Mouse (Mus musculus): ENCODE data around the gene Immp1l.
A peak's percentile ranks its signal among the peaks of the same experiment; 100 is the strongest.

The Immp1l gene

DNA sequence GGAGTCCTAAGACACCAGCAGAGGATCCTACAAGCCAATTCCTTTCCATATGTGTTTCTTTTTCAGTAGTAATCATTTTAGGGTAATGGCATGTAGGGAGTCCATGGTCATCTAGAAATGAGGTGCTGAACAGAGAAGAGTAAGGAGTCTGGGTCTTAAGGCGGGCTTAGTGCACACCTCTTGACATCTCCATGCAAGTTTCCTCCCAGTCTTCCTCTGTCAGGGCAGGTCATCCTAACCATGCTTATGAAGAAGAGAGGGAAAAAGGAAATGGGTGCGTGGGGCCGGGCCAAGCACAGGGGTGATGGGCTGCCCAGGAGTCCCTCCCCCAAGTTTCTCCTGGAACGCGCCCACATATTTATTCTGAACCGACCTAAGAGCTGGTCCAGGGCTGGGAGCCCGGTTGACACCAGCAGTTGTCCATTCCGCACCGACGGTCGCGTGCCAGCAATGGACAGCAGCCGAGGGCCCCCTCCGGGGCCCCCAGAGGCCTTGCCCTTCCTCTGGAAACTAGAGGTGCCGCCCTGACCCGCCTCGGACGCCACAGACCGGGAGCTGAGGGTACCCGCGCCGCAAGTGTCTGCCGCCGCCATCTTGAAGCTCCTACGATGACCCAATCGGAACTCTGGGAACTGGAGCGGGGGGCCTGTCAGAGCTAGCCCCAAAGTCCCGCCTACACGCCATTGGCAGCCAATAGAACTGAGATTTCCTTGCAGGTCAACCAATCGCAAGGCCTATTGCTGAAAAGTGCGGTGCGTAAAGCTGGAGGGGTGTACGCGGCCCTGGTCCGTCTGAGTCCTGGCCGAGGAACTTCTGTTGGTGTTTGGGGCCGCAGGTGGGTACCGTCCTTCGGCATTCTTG is at the start of gene Immp1l, which contains the start of gene Elp4:
Gene Immp1l (plus strand): TSS at position 743 of the 861 bp plus-strand sequence.
Gene Elp4 (minus strand): TSS at position 669 of the 861 bp plus-strand sequence.
- DNase-seq: peak; percentile 97

DNA sequence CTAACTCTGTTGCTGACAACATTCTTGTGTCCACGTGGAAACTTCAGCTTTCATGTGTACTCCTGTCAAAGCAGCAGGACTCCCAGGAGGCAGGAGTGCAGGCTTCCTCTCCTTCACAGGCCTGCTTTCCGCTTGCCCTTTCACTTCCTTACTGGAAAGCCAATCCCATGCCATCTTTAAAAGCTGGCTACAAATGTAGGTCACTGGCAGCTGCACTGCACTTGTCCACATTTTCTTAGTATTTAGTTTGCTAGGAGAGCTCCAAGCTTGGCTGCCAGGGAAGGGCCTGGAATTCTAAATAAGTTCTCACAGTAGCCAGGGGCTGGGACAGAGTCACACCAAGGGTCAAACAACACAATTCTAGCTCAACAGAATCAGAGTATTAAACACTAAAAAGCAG is 49.7 kb upstream of the Immp1l start:
- peak; percentile 8 for DNase-seq

DNA sequence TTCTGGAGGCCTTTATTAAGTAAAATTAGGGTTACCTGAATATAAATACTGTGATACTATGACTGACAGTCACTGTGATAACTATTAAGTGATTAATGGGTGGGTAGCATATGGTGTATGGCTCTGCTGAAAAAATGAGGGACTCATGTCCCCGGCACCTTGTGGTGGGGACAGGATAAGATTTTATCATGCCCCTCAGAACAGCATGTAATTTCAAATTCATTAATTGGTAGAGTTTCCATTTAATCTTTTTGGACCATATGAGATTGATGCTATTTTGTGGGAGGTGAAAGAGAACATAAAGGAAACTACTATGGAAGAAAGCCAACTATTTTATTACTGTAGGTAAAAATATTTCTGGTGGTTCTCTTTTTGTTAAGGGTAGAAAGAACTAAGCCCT is 31.0 kb upstream of the Immp1l start:
- no peak for DNase-seq

DNA sequence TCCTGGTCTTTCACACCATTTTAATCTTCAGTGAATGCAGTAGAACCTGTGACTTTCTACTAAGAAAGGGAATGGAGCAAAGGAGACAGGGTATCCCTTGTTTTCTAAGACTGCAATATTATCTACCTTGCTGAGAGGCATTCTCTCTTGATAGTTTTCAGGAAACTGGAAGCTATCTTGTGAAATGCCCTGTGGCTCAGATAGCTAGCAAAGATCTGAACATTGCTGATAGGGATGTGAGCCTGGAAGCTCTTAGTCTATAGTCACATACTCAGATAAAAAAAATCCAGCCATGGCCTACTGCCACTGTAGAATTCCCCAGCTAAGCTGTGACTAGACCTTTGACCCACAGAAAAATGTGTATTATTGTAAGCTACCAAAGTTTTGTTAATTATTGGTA is 13.6 kb upstream of the Immp1l start:
- DNase-seq: no peak

DNA sequence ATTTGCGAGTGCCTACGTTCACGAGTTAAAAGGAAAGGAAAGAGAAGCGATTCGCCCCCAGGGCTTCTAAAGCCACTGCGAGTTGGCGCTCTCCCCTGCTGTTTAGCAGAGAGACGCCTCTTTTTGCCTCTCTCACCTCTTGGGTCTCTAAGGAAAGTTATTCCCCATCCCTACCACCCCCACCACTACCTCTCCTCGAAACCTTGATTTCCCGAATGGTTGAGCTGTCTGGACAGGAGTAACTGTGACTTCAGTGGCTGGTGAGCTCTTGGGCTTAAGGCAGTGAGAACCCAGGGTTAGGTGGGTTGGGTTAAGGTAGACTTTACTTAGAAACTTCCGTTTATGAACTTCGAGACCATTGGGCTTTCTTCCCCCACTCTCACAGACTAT is 314 bp downstream of the Immp1l start:
- DNase-seq: no peak

DNA sequence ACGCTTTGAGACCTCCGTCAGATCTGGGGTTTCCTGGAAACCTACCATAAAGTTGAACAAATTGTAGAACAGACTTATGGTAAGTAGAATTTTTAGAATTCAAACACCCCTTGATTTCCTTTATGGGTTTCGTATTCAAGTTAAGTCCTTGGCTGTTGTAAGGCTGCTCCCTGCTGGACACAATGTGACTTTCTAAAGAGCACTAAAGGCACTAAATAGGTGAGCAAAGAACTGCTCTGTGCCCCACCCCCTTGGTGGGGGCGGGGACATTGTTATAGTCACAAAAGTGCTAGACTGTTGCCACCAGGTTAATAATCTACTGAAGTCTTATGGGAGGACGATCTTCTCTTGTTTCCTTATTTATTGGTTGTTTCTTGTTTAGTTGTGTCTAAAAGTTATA is 3.9 kb downstream of the Immp1l start:
- DNase-seq: peak; percentile 20

DNA sequence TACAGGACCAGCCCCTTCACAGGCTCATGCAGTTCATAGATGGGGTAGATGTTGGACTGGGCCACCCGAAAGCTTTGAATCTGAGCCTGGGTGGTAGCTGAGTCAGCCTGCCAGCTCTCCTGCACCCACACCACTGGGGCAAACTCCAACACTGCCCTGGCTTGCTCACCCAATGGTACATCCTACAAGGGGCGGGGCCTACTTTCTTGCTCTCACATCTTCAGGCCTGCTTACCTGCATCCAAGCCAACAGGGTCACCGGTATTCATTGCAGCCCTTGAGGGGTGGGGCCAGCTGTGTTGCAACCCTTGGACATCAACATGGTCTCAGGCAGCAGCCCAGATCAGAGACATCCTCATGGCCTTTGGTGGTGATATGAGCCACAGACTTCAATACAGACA is 6.2 kb downstream of the Immp1l start:
- DNase-seq: peak; percentile 12

DNA sequence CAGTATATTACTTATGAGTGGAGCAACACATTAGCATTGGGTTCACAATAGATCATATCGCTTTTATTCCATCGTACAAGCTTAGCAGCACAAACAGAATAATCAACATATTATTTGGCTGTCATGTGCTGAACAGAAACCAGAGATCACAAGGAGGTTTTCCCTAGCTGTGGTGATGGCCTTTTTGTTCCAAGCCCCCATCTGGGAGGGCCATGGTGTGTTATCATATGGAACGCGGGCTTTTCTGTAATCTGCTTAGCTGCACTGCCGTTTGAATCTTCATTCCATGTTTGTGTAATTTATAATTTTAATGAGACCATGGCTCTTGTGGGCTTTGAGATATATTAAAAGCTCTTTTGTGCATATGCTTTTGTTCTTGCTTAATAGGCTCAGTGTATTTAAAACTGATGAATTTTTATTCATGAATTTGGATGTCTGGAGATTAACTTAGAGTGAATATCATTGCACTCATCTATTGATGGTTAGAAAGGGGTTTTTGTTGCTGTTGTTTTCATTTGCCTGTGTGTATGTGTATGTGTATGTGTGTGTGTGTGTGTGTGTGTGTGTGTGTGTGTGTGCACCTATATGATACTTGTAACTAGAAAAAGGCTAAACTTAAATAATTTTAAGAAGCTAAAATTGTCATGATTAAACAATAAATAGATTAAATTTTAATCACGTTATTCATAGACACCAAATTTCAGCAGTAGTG is 9.4 kb downstream of the Immp1l start:
- DNase-seq: no peak

DNA sequence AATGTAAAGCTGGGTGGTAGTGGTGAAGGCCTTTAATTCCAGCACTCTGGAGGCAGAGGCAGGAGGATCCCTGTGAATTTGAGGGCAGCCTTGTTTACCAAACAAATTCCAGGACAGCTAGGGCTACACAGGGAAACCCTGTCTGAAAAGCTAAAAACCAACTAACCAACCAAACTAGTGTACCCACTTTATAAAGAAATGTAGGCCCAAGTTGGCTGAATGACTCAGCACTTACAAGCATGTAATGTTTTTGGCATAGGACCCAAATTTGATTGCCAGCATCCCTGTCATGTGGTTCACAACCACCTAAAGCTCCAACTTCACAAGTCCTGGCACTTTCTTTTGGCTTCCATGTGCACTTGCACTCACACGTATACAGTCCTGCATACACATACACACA is 12.2 kb downstream of the Immp1l start:
- no peak for DNase-seq

DNA sequence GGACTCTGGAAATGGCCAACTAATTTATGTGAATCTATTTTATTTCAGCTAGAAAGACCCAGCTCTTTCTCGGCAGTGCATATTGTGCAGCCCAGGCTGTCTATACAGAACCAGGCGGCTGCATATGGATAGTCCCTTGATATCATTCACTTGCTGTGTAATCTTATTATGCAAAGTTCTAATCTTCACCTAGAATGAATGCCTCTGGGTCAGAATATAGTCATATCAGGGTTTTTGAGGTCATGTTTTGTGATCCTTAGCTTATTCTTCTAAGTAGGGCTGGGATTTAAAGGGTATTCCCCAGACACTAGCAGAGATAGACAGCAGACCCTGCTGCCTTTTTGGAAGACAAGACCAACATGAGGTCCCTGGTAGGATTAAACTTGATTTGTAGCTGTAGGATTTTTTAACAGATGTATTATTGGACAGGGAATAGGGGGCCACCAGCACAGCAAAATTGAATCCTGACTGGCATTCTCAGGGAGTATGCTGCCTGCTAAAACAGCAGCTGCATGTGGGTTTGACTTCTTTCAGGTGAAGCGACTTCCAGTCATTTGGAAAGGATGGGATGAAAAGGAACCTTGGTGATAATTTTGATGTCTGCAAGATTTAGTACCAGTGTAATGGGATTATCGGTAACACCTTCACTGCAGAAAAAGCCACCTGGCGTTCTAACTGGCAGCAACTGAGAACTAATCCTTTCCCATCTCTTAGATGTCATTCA is 13.3 kb downstream of the Immp1l start:
- no peak for DNase-seq

DNA sequence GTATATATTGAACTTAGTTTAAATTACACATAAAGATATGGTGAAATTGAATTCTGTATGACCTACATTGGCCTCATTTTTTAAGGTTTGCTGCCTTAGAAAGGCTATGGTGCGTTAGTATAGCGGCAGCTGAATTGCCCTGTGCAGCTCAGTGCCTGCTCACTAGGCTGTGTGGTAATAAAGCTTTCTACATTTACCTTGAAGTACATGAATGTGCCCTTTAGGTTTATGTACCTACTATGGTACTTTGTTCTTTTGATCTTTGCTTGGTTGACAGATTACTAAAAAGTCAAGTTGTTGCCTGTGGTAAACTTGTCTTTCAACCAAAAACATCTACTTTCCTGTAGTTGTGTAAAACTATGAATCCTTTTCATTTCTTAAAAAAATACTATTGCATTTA is 45.7 kb downstream of the Immp1l start:
- no peak for DNase-seq

DNA sequence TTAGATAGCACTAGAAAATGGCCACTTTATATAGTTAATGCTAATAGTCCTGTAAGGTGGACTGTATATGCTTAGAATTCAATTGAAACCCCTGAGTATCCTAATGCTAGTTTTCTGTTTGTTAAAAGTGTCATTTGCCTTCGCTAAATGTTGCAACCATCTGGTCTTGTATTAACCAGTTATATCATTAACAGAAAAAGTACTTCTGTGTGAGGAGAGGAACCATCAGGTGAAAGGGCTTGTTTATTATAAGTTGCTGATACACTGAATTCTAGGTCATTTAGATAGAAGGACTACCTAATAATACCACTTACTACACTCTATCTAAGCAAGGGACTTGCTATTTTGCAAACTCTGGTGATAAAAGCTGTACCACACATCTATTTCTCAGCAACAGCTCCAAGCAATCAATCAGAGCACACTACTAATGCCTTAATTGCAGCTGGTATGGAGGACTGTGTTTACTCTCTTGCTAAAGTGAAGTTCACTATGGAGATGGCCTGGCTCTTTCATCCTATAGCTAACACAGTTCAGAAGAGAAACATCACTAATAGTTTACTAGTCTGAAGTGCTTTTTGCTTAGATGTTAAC is 47.0 kb downstream of the Immp1l start:
- no peak for DNase-seq

DNA sequence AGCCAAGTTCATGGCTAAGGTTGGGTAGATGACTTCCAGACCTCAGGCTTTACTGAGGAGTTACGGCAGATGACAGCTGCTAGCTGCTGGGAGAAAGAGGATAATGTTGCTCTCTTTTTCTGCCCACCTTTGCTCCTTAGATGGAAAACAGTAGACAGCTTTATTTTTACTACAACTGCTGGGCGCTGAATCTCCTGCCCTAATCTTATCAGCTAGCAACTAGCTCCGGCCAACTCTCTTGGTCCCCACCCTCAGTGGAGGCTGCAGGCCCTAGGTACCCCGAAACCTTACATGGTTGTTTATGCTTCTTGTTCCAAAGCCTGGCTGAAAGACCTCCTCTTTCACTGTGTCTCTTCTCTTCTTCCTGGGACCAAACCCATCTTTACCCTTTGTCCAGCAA is 49.4 kb downstream of the Immp1l start:
- no peak for DNase-seq

DNA sequence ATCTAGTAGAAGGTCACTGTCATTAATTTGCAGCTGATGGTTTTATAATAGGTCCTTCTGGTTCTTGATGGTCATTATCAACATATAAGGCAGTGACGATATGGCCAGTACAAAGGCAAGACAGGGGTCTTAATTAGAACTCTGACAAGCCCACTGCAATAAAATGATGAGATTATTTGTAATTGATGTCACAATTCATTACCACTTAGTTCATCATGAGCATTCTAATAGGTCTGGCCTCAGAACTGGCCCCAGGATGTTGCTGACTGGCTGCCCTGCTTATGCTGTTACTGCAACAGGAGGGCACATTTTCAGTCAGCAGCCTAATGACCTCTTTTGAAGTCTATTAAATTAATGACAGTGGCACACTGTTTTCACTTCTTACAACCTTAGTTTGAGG is 59.0 kb downstream of the Immp1l start:
- no peak for DNase-seq

DNA sequence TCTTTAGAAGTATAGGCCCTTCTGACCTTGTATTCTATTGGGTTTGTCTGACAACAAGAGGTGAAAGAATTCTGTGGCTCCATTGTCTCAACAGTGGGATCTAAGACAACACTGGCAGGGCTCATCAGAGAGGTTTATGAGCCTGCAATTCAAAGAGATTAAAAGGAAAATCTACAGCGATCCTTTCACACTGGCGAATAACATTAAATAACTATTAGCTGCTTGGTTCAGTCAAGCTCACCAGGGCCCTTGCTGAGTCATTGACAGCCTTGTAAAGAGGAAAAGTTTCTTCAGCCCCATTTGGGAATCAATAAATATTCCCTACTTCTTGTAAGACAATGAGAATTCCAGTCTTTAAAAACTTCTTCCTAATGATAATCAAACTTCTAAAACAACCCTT is 69.5 kb downstream of the Immp1l start:
- no peak for DNase-seq

DNA sequence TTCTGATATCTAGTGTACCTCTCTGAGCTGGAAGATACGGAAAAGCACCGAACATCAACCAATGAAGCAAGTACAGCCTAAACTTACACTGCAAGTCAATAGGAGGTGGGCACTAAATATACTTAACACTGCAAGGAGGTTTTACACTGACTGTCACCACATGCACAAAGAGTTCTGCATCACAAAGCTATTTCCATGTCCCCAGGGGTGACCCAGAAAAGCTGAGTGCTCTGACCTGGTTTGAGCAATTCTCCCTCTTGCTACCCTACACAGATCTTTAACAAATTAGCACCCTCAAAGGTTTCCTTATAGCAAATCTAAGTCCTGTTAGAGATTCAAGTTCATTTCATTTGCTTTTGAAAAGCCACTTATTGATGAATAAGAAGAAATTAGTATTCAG is 73.6 kb downstream of the Immp1l start:
- no peak for DNase-seq

DNA sequence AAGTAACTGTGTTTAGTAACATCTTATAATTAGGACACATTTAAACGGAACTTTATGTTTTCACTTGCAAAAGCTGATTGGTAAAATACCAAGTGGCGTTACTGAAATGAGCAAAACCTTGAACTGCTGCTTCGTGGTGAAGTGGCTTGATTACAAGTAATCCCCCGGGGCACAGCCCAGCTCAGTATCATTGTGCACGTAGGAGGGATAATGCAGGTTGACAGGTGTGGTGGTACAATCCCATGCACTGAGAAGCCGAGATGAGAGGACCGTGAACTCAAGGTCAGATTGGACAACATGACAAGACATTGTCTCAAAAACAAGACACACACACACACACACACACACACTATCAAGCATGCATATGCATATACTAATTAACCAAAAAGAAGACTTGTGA is 80.8 kb downstream of the Immp1l start:
- no peak for DNase-seq

DNA sequence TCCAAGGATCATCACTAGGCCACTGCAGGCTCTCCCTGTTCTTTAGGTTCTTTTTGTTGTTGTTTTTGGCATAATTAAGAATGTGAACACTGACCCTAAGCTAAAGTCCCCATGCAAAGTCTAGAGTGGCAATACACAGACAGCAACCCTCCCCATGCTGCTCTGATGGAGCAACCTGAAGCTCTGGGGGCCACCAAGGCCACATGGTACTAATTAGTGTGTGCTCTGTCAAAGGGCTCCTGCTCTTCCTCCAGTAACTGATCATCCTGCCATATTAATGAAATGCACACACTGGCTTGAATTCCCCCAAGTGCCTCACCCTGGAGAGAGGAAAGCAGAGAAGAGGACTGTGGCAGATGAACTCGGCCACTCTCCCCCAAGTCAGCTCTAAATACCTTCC is 82.7 kb downstream of the Immp1l start:
- DNase-seq: no peak

DNA sequence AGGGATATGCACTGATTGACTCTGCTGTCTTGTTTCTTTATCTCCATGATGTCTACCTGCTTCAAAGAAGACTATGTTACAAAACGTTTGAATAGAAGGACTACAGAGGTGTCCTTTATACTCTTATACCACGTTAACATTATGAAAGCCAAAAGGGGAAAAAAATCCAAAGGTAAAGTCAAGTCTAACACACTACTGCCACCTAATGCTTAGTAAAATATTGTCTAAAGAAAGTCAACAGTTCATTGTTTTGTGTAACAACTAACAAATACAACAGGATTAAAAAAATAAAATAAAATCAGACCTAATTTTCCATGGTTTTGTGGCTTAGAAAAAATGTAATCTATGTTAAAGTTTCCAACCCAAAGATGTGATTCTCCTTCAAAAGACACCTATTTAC is 83.6 kb downstream of the Immp1l start:
- DNase-seq: no peak

DNA sequence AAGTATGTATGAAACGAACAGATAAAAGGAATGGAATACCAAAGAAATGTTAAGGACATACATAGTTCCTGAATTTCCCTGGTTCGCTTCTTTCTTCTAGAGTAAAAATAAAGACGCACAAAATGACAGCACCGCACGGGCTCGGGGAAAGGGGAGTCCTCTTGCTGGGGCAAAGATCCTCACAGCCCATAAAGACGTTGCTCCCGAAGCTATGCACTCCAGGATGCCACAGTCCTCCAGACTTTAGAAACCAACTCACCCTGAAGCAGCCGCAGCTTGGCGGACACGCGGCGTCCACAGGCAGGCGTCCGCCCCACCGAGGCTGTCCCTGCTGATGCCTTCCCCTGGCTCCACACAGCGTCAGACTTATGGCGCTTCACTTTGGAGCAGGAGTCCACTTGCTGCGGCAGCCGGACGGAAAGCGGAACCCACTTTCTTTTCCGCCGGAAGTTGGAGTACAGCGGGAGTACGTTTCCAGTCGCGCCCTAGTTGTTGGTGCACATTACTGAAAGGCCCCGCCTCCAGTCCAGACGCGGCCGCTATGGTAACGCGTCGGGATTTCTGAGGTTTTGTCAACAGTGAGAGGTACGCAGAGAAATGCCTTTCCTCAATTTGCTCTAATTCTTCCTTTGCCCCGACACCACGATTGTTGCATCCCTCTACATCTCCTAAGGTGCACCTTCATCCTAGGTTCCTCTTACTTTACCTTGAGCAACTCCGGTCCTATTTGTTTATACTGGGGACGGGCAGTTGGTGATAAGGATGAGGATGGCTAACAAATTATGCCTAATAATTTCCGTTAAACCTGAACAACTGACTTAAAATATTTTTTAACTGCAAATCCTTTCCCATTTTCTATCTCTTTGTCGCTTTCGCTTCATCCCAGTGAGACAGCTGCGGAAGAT is 98.6 kb downstream of the Immp1l start, which contains the start of gene Dnajc24:
Gene Dnajc24 (minus strand): TSS at position 715 of the 905 bp plus-strand sequence.
- peak; percentile 92 for DNase-seq

DNA sequence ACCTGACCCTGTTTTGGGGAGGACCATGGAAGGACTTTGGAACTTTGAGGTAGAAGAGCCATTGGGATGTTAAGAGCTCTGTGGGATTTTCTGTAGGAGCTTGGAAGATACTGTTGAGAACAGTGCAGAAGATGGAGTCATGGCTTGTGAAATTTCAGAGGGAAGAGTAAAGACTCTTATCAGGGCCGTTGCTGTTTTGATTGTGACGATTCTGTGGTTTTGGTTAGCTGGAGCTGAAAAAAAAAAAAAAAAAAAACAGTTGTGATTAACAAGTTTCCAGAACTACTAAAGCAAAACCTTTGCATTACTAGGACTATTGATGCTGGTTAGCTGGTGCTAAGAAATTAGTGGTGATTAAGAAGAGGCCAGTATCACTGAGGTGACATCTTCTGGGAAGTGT is 104.0 kb downstream of the Immp1l start:
- DNase-seq: no peak

Measured in kidney, postnatal 14 days (tissue).